Mouse (Mus musculus) bone marrow, adult 2 months (tissue): ENCODE results near the gene Nhsl1. TPM values are rescaled to one million over a fixed set of nuclear protein-coding genes. Genes with fewer than 3 reads are reported as not detected.

Experiments used
- H3K27ac ChIP-seq: fragments of 200-500 bp; 2 replicates; pipeline ENCODE4 v1.5.1; 2012; ENCODE audit warnings: low read depth, mild to moderate bottlenecking, control low read depth, inconsistent platforms, low read length; ENCODE audit not compliant: control insufficient read depth, poor library complexity, insufficient read depth
- H3K4me1 ChIP-seq: fragments of 200-500 bp; 2 replicates; pipeline ENCODE4 v1.6.1; 2011; ENCODE audit warnings: low read length; ENCODE audit not compliant: control insufficient read depth, insufficient read depth
- H3K4me3 ChIP-seq: fragments of 200-500 bp; replicated peaks from 2 replicates; pipeline ENCODE3; 2011; ENCODE audit warnings: mild to moderate bottlenecking, low read depth, low read length, control low read depth; ENCODE audit not compliant: control insufficient read depth
- CTCF ChIP-seq: fragments of 200-500 bp; IDR thresholded peaks from 2 replicates; pipeline ENCODE4 v1.5.1; 2011; ENCODE audit warnings: low read length, control low read depth; ENCODE audit not compliant: control insufficient read depth, insufficient read depth
- POLR2A ChIP-seq: fragments of 200-500 bp; IDR thresholded peaks from 2 replicates; pipeline ENCODE4 v1.6.1; 2011; ENCODE audit warnings: low read depth, mild to moderate bottlenecking, control low read depth, low read length, borderline replicate concordance; ENCODE audit not compliant: control insufficient read depth
- WGBS: fragments of 180-500 bp; shearing (Covaris S2); methylation state at CpG from one replicate; pipeline ENCODE4 v1.1.7; 2018; 5-methylcytosine and 5-hydroxymethylcytosine counted together
- polyA plus RNA-seq: library from polyadenylated mRNA; stranded (reverse); fragments of >200 nt; gene quantifications from 2 replicates; pipeline ENCODE4 v1.2.4, GENCODE M21; 2011; ENCODE audit warnings: low replicate concordance; ENCODE audit not compliant: missing spikeins, insufficient read depth, insufficient read length

Nhsl1 gene
- polyA plus RNA-seq, 1 experiment: 1.6 TPM

DNA sequence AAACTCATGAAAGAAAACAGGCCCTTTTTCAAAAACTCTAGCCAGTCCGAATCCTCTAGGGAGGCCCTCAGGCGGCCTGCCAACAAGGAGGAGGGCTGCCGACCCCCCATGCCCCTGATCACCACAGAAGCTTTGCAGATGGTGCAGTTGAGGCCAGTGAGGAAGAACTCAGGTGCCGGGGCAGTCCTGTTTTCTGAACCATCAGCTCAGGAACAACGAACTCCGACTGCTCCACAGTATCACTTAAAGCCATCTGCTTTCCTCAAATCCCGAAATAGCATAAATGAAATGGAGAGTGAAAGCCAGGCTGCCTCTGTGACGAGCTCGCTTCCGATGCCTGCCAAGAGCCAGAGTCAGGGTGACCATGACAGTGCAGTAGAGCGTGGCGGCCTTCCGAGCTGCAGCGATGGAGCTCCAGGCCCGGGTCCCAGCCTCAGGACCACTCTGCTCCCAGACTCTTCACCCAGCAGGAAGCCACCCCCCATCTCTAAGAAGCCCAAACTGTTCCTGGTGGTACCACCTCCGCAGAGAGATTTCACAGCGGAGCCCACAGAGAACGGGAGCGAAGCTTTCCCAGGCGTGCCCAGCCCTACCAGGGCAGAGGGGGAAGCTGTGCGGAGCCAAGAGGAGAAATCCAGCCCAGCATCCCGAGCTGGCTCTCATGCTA, 207.5 kb downstream of the Nhsl1 start:
- TF ChIP-seq CTCF (no peak), POLR2A (no peak)
- 89% methylated on average over 22 of the region's 22 CpGs for WGBS
- no peak overlapping the region for H3K4me3 ChIP-seq
- no peaks in the 10 kb centered on the region; the same call in 1 of the 2 replicates for H3K4me1 ChIP-seq
- no peak overlapping the region for H3K27ac ChIP-seq

DNA sequence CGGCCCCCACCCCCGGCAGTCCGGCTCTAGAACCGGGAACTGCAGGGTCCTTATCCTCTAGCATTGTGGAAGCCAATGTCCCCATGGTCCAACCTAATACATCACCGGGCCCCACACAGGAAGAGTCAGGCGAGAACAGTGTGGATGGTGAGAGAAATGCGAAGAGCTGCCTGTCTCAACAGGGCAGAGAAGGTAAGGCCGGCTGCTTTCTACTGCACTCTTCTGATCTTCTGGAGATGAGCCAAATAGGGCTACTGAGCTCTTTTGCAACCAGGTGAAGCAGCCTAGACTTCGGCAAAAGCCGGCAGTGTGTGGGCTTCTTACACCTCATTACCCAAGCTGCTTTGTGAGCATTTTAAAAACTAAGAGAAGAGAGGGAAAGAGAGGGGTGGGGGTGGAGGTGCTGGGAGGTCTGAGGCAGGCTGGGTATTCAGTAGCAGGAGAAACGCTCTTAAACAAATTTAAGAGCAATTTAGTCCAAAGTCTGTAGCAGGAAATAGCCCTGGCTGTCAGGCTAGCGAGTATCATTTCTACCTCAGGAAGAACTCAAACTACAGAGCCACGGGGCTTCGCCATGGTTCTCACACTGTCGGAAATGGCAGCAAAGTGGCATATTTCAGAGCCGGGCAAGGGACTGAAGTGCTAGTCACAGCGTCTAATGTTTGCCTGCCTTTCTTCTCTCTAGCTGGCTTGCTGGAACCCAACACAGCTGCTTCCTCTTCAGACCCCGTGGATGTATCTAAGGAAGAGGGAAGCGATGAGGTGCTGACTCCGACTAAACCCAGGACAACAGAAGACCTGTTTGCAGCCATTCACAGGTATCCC, 208.3 kb downstream of the Nhsl1 start:
- WGBS: 30% methylated on average over 20 of the region's 20 CpGs

DNA sequence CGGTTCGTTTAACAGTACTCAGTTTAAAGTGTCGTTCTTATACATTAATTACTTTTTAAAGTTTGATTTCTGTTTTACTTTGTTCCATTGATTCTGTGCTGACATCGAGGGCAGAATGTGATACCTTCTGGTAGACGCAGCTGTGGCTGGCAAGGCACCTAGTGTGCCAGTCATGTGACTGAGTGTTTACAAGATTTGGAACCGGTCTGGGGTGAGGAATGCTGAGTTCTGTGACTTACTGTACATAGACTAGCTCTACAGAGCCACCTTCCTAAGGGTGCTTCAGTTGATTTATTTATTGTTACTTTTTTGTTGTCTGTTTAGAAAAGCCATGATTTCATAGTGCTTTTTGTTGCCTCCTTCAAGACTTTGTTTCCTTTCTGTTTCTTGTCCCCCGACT, 209.0 kb downstream of the Nhsl1 start:
- TF ChIP-seq CTCF (no peak), POLR2A (no peak)
- Histone ChIP-seq H3K4me3 (no peak overlapping the region), H3K27ac (no peak overlapping the region), H3K4me1 (no peaks in the 10 kb centered on the region; the same call in 1 of the 2 replicates)
- WGBS: 16% methylated on average over 7 of the region's 7 CpGs

More for the DNA sequence above, 208.3 kb downstream of the Nhsl1 start:
- Histone ChIP-seq H3K4me1 (no peaks in the 10 kb centered on the region; the same call in 1 of the 2 replicates), H3K27ac (no peak overlapping the region), H3K4me3 (no peak overlapping the region)
- TF ChIP-seq POLR2A (no peak), CTCF (no peak)

DNA sequence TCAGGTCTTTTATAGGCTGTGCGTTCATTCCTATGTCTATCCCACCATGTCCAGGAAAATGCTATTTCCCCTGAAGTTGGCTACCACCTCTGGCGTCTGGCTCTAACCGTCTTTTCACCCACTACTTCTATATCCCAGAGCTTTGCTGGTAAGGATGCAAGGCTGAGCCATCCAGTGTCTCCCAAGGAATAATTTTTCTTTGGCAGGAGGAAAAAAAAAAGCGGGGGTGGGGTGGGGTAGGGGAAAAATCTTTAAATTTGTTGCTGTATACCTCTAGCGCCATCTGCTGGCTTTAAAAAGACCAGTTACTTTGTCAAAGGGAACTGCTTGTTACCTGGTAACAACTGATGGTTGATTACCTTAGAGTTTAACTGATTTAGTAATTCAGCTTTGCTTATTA, 209.7 kb downstream of the Nhsl1 start:
- TF ChIP-seq POLR2A (no peak), CTCF (no peak)
- 40% methylated on average over 5 of the region's 5 CpGs for WGBS
- Histone ChIP-seq H3K4me1 (no peaks in the 10 kb centered on the region; the same call in 1 of the 2 replicates), H3K4me3 (no peak overlapping the region), H3K27ac (no peak overlapping the region)

DNA sequence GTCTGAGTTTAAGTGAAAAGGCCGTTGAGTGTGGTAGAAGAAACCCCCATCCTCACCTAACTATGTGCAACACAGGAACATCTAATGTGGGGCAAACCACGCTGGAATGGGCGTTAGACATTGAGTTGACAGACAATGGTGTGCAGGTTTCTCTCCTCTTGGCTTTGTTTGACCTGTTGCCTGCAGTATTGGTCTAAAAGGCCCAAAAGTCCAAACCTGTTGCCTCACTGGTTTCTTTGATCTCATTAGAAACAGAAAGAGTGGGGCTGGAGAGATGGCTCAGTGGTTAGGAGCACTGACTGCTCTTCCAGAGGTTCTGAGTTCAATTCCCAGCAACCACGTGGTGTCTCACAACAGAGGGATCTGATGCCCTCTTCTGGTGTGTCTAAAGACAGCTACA, 210.4 kb downstream of the Nhsl1 start:
- TF ChIP-seq CTCF: no peak
- TF ChIP-seq POLR2A: no peak
- H3K4me1 ChIP-seq: no peaks in the 10 kb centered on the region; the same call in 1 of the 2 replicates
- H3K27ac ChIP-seq: no peak overlapping the region
- 79% methylated on average over 4 of the region's 4 CpGs for WGBS
- no peak overlapping the region for H3K4me3 ChIP-seq

DNA sequence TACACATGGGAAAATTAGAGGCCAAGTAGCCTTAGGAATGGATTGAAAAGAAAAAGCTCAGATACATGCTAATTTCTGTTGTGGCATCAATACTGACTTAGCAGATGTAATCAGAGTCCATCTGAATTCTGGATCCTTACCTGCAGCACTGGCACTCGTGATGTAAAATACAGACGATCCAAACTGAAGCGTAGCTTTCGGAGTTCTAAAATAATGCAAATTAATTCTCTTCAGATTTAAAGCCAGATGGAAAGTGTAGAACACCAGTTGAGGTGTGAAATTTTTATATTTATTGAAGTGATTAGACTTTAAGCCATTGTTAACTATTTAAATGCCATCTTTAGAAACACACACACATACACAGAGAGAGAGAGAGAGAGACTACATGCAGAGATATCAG, 211.4 kb downstream of the Nhsl1 start:
- WGBS: 84% methylated on average over 4 of the region's 4 CpGs
- Histone ChIP-seq H3K27ac (no peak overlapping the region), H3K4me1 (no peaks in the 10 kb centered on the region; the same call in 1 of the 2 replicates), H3K4me3 (no peak overlapping the region)
- TF ChIP-seq CTCF: no peak

DNA sequence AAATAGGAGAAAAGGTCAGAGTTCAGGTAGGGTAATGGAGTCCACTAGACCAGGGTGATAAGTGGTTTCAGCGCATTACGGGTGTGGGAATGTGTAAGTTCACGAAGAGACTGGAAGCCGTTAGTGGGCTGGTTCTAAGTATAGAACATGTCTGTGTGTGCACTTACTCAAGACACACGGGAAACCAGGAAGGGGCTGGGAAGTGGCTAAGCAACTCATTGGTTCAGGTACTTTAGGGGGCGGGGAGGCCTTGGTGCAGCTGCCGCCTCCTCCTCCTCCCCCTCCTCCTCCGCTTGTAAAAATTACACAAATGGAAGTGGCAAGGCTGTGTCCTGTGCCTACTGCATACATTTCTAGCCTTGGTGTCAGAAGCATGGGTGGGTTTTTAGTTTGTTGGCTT, 213.5 kb downstream of the Nhsl1 start:
- WGBS: 53% methylated on average over 8 of the region's 8 CpGs
- no peak overlapping the region for H3K27ac ChIP-seq
- TF ChIP-seq POLR2A (no peak), CTCF (no peak)
- no peaks in the 10 kb centered on the region; the same call in 1 of the 2 replicates for H3K4me1 ChIP-seq
- H3K4me3 ChIP-seq: no peak overlapping the region

DNA sequence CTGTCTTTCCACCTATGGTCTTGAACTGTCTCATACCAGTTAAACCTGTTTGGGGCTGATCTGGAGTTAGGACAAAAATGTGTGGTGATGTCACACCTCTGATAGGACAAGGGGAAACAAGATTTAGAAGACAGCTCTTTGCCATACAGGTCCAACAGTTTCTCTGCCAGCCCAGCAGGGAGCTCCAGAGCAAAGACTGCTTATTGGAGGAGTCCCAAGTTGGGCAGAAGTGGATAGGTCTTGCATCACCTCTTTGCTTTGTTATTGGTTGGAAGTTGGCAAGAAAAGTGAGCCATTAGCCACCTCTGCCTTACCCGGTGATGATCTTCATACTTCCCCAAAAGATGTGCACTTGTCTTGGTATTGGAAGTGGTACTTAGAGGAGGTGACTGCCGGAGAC, 218.1 kb downstream of the Nhsl1 start:
- Histone ChIP-seq H3K27ac (no peak overlapping the region), H3K4me3 (no peak overlapping the region), H3K4me1 (no peaks in the 10 kb centered on the region)
- 81% methylated on average over 2 of the region's 2 CpGs for WGBS
- no peak for TF ChIP-seq POLR2A
- no peak for TF ChIP-seq CTCF
